Mouse (Mus musculus) erythroid progenitor cell, adult 5-6 weeks (primary cell): ENCODE measurements at regions not wholly inside any gene's neighbourhood (a gene's known extent, or its start where the extent isn't known, plus 50 kb on each side); places are given as distances from the start of the nearest gene placed in this dataset.

Source experiments
- ATAC-seq: replicated peaks from 2 replicates; pipeline ENCODE4 v1.8.0; 2016; ENCODE audit warnings: moderate number of reproducible peaks, mild to moderate bottlenecking, moderate TSS enrichment, inconsistent platforms; ENCODE audit not compliant: poor library complexity, low FRiP score, severe bottlenecking

- no peak for ATAC-seq
These were observed 224.6 kb upstream of the Prdm1 start for GRCm38 (mm10) chr10:44752719-44753390.

GRCm38 (mm10) chr10:44751061-44751460, 222.8 kb upstream of the Prdm1 start:
- no peak for ATAC-seq

GRCm38 (mm10) chr10:44749206-44749605, 220.9 kb upstream of the Prdm1 start:
- no peak for ATAC-seq

- no peak for ATAC-seq
These were observed 219.1 kb upstream of the Prdm1 start for GRCm38 (mm10) chr10:44747419-44747818.

GRCm38 (mm10) chr10:44744221-44744620, 215.9 kb upstream of the Prdm1 start:
- ATAC-seq, result no peak

GRCm38 (mm10) chr10:44733641-44734040, 205.3 kb upstream of the Prdm1 start:
- ATAC-seq, result no peak

GRCm38 (mm10) chr10:44730721-44731120, 202.4 kb upstream of the Prdm1 start:
- ATAC-seq, result no peak

- no peak for ATAC-seq
These were observed 200.7 kb upstream of the Prdm1 start for GRCm38 (mm10) chr10:44728963-44729362.

- ATAC-seq, result no peak
These were observed 196.3 kb upstream of the Prdm1 start for GRCm38 (mm10) chr10:44724575-44724974.

- ATAC-seq, result no peak
These were observed 195.5 kb upstream of the Prdm1 start for GRCm38 (mm10) chr10:44723845-44724244.

GRCm38 (mm10) chr10:44723321-44723720, 195.0 kb upstream of the Prdm1 start:
- no peak for ATAC-seq

GRCm38 (mm10) chr10:44721670-44722069, 193.4 kb upstream of the Prdm1 start:
- ATAC-seq, result no peak

- ATAC-seq, result no peak
These were observed 188.3 kb upstream of the Prdm1 start for GRCm38 (mm10) chr10:44716612-44717011.

GRCm38 (mm10) chr10:44715902-44716301, 187.6 kb upstream of the Prdm1 start:
- ATAC-seq, result no peak

GRCm38 (mm10) chr10:44708830-44709229, 180.5 kb upstream of the Prdm1 start:
- ATAC-seq, result no peak

GRCm38 (mm10) chr10:44704143-44704542, 175.8 kb upstream of the Prdm1 start:
- ATAC-seq, result no peak

- ATAC-seq, result no peak
These were observed 173.8 kb upstream of the Prdm1 start for GRCm38 (mm10) chr10:44702108-44702507.

GRCm38 (mm10) chr10:44699988-44700537, 171.8 kb upstream of the Prdm1 start:
- ATAC-seq, result no peak

GRCm38 (mm10) chr10:44697966-44698365, 169.7 kb upstream of the Prdm1 start:
- no peak for ATAC-seq

GRCm38 (mm10) chr10:44696973-44697372, 168.7 kb upstream of the Prdm1 start:
- no peak for ATAC-seq

GRCm38 (mm10) chr10:44691590-44692327, 163.5 kb upstream of the Prdm1 start:
- no peak for ATAC-seq
